Mouse (Mus musculus): ENCODE data around the gene Igf2bp2. TPM values are rescaled to one million over a fixed set of nuclear protein-coding genes. Genes with fewer than 3 reads are reported as not detected.

Gene Igf2bp2
- polyA plus RNA-seq, 1 experiment, result 92.4 TPM

GRCm38 (mm10) chr16:22015569-22015968, 147.5 kb downstream of the Igf2bp2 start:
- H3K4me3 ChIP-seq (ENCODE audit: insufficient read depth, low read length), result no peak overlapping the region
- no peak overlapping the region for H3K27ac ChIP-seq (ENCODE audit: insufficient read depth, low read length)
- no peaks in the 10 kb centered on the region for H3K4me1 ChIP-seq (ENCODE audit: control insufficient read depth, insufficient read depth, low read length)
- TF ChIP-seq CTCF (IDR thresholded peaks at IDR 0.05; ENCODE audit: borderline replicate concordance, insufficient read depth, low read length) (no peak), POLR2A (IDR thresholded peaks at IDR 0.05; ENCODE audit: low read depth, low read length) (no peak)

- no peak for TF ChIP-seq POLR2A (IDR thresholded peaks at IDR 0.05; ENCODE audit: low read depth, low read length)
- no peaks in the 10 kb centered on the region for H3K4me1 ChIP-seq (ENCODE audit: control insufficient read depth, insufficient read depth, low read length)
- peak overlapping the region; percentile 83 for H3K4me3 ChIP-seq (ENCODE audit: insufficient read depth, low read length)
- no peak overlapping the region for H3K27ac ChIP-seq (ENCODE audit: insufficient read depth, low read length)
Measured at GRCm38 (mm10) chr16:22009596-22009995, 153.5 kb downstream of the Igf2bp2 start.

DNA sequence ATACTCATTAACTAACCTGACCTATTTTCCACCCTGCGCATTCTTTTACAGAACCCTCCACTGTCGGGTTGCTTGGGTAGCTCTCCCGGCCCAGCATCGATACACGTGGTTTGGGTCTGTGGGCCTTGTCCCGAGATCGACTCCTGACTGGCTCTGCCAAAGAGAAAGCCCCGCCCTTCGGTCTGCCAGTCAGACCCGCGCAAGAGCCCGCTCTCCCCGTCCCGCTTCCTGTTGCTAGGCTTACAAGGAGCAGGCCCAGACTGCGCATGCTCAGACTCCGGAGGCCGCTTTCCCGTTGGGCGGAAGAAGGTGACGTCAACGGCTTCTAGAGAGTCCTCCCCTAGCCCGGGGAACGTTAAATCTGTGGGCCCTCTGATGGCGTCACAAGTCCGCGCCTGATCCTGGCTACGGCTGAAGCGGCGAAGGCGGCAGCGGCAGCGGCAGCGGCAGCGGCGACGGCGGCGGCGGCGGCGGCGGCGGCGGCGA, 154.0 kb downstream of the Igf2bp2 start, which contains the start of gene Senp2:
TSS of gene Senp2 (plus strand) at position 386 of the 486 bp plus-strand sequence.
- TF ChIP-seq CTCF (IDR thresholded peaks at IDR 0.05; ENCODE audit: borderline replicate concordance, insufficient read depth, low read length), result no peak
- TF ChIP-seq POLR2A (IDR thresholded peaks at IDR 0.05; ENCODE audit: low read depth, low read length), result peak; percentile 36; the same call in 1 of the 2 replicates
- H3K4me3 ChIP-seq (ENCODE audit: insufficient read depth, low read length), result peak within 1 kb of the TSS; percentile 83
- no peaks in the 10 kb centered on the region for H3K4me1 ChIP-seq (ENCODE audit: control insufficient read depth, insufficient read depth, low read length)
- H3K27ac ChIP-seq (ENCODE audit: insufficient read depth, low read length), result no peak within 1 kb of the TSS

Other genes with a start within 250 kb of the Igf2bp2 start
- 13.3 and 14.3 TPM in 2 replicates for gene Tmem41a, start 215.7 kb downstream of the Igf2bp2 start, polyA plus RNA-seq (2011; ENCODE audit: insufficient read length, low read depth, missing spikeins)
- 0.40 TPM in 1 of 2 replicates, not detected in the other for gene Liph, start 167.6 kb downstream of the Igf2bp2 start, polyA plus RNA-seq (2011; ENCODE audit: insufficient read length, low read depth, missing spikeins)
- 55.2 and 58.3 TPM in 2 replicates for gene Senp2, start 153.8 kb downstream of the Igf2bp2 start, polyA plus RNA-seq (2011; ENCODE audit: insufficient read length, low read depth, missing spikeins)
- 169 and 218 TPM in 2 replicates for gene Tra2b, start 102.7 kb upstream of the Igf2bp2 start, polyA plus RNA-seq (2011; ENCODE audit: insufficient read length, low read depth, missing spikeins)

Measured in embryonic fibroblast, embryonic 13.5 days (primary cell).